Mouse (Mus musculus) olfactory bulb, adult 2 months (tissue): ENCODE data around the gene Art4. TPM values are rescaled to one million over a fixed set of nuclear protein-coding genes. Genes with fewer than 3 reads are reported as not detected.

Experiments
- H3K27ac ChIP-seq: fragments of 200-500 bp; 2 replicates; pipeline ENCODE4 v1.5.1; 2012; ENCODE audit warnings: low read depth, low read length; ENCODE audit not compliant: insufficient read depth
- H3K4me1 ChIP-seq: fragments of 200-500 bp; 2 replicates; pipeline ENCODE4 v1.6.1; 2012; ENCODE audit warnings: low read length; ENCODE audit not compliant: control insufficient read depth, insufficient read depth
- H3K4me3 ChIP-seq: fragments of 200-500 bp; 2 replicates; pipeline ENCODE4 v1.5.1; 2012; ENCODE audit warnings: mild to moderate bottlenecking, low read depth, low read length, moderate library complexity; ENCODE audit not compliant: insufficient read depth
- CTCF ChIP-seq: fragments of 200-500 bp; IDR thresholded peaks from 2 replicates; pipeline ENCODE4 v1.5.1; 2012; ENCODE audit warnings: low read depth, mild to moderate bottlenecking, low read length, moderate library complexity; ENCODE audit not compliant: insufficient read depth
- POLR2A ChIP-seq: fragments of 200-500 bp; IDR thresholded peaks from 2 replicates; pipeline ENCODE4 v1.6.1; 2012; ENCODE audit warnings: mild to moderate bottlenecking, low read depth, low read length, moderate library complexity; ENCODE audit not compliant: insufficient read depth
- WGBS: fragments of 180-500 bp; shearing (Covaris S2); methylation state at CpG from one replicate; pipeline ENCODE4 v1.1.7; 2018; 5-methylcytosine and 5-hydroxymethylcytosine counted together
- polyA plus RNA-seq: library from polyadenylated mRNA; stranded (reverse); fragments of >200 nt; gene quantifications from 2 replicates; pipeline ENCODE4 v1.2.4, GENCODE M21; 2012; ENCODE audit warnings: low replicate concordance; ENCODE audit not compliant: missing spikeins, insufficient read depth, insufficient read length

The Art4 gene
- not detected in 2 replicates for polyA plus RNA-seq

DNA sequence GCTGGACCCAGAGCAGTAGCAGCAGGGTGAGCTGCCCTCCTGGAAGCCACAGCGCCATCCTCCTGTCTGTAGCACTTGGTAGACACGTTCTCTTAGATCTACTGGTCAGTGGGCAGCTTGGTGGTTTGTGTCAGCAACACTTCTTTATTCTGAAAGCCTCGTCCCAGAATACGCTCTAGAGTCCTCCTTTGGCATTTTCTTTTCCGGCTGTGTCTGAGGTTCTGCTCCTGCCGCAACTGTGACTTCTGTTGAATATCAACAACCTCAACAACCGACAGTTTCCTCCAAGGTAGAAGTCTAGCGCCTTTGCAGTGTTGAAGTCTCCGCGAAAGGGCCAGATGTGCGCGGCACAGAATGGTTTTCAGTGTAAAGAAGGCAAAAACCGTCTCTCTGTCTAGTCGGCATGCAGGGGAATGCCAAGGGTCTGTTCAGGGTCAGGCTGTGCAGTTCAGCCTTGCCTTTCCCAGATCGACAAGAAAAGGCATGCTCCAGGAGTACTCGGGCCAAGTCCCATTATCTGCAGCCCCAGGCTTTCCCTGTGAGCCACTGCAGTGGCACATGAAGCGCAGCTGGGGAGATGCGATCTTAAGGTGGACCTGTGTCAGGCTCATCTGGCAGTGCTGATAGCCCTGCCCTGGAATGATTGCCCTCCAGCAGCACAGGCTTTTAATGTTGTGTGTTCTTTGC, at the start of gene Art4:
Gene Art4 (minus strand): TSS at position 548 of the 687 bp plus-strand sequence.
- no peak within 1 kb of the TSS for H3K27ac ChIP-seq
- no peak within 1 kb of the TSS for H3K4me3 ChIP-seq
- H3K4me1 ChIP-seq = peaks cover 7% of the 10 kb centered on the region; the same call in 1 of the 2 replicates
- no peak for TF ChIP-seq CTCF
- no peak for TF ChIP-seq POLR2A
- 79% methylated on average over 18 of the region's 18 CpGs for WGBS

GRCm38 (mm10) chr6:136906937-136907293, 49.4 kb upstream of the Art4 start:
- no peak for TF ChIP-seq POLR2A
- no peak for TF ChIP-seq CTCF
- H3K4me1 ChIP-seq = peaks cover 13% of the 10 kb centered on the region
- H3K4me3 ChIP-seq = no peak overlapping the region
- WGBS = 53% methylated on average over 10 of the region's 10 CpGs
- no peak overlapping the region for H3K27ac ChIP-seq

GRCm38 (mm10) chr6:136906283-136906936, 48.9 kb upstream of the Art4 start:
- Histone ChIP-seq H3K4me3 (no peak overlapping the region), H3K27ac (no peak overlapping the region), H3K4me1 (peaks cover 13% of the 10 kb centered on the region)
- TF ChIP-seq POLR2A = no peak
- TF ChIP-seq CTCF = no peak
- WGBS = 65% methylated on average over 19 of the region's 19 CpGs

- TF ChIP-seq CTCF (no peak), POLR2A (no peak)
- 79% methylated on average over 8 of the region's 8 CpGs for WGBS
- Histone ChIP-seq H3K4me1 (peaks cover 11% of the 10 kb centered on the region), H3K4me3 (no peak overlapping the region), H3K27ac (no peak overlapping the region)
Measured at GRCm38 (mm10) chr6:136903885-136904470, 46.4 kb upstream of the Art4 start.

DNA sequence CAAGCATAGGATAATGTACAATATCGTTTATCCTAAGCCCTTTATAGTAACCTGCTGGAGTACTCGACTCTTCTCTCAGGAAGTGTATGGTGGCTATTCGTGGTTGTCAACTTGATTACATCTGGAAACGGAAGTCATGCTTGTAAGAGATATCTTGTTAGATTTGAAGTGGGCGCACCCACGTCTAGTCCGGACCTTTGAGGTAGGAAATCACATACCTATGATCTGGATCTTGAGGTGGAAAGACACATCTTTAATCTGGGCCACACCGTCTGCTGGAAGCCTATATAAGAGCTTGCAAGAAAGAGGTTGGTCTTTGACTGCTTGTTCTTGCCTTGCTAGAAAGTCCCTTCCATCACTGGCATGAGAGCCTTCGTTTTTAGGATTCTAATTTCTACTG, 45.0 kb upstream of the Art4 start:
- 93% methylated on average over 9 of the region's 9 CpGs for WGBS
- peaks cover 11% of the 10 kb centered on the region for H3K4me1 ChIP-seq
- no peak overlapping the region for H3K4me3 ChIP-seq
- no peak overlapping the region for H3K27ac ChIP-seq
- TF ChIP-seq POLR2A (no peak), CTCF (no peak)

- Histone ChIP-seq H3K4me3 (no peak overlapping the region), H3K4me1 (peaks cover under 1% of the 10 kb centered on the region; the same call in 1 of the 2 replicates), H3K27ac (no peak overlapping the region)
- 79% methylated on average over 2 of the region's 2 CpGs for WGBS
- TF ChIP-seq POLR2A (no peak), CTCF (no peak)
Measured at GRCm38 (mm10) chr6:136901010-136901409, 43.5 kb upstream of the Art4 start.

DNA sequence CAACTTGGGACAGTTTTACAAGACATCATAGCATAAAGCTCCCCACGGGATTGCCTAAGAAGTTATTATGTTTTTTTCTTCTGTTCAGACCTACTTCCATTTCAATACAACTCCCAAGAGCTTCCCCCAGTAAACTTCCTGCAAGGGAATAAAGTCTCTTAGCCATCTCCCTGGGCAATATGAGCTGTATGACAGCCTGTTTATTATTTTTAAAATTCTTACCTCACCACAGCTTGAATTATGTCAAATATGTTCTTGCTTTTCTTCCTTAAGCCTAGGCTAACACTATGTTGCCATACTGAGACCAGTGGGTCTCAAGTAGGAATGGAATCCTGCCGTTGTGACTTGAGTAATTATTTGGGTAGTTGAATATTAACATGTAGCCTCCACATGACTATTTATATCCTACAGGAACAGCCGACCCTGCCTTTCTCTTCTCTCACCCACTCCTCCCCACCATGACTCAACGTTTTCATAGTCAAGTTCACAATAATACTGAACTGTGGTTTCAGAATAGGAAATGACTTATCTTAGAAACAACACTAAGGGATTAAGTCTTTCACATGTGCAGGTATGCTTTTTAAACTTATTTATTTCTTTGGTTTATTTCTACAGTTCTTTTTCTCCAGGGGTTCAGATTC, 43.0 kb upstream of the Art4 start:
- no peak overlapping the region for H3K27ac ChIP-seq
- H3K4me1 ChIP-seq = no peaks in the 10 kb centered on the region
- TF ChIP-seq CTCF (no peak), POLR2A (no peak)
- 42% methylated on average over 4 of the region's 4 CpGs for WGBS
- no peak overlapping the region for H3K4me3 ChIP-seq

DNA sequence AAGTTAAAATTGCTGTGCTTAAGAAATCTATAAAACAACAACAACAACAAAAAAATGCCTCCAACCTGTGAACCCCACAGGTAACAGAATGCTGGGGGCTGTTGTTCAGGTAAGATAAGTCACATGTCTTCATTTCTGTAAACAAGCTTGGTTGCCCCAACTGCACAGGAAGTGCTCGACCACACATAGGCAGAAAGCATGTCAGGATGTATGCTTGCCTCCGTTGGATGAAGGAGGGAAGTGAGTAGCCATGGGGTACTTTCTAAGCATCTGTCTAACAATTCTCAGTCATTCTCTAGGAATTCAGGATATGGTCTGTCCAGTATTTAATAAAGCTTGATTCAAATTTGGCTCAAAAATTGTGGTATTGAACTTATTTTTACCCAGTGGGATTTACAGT, 41.4 kb upstream of the Art4 start:
- H3K27ac ChIP-seq = no peak overlapping the region
- no peaks in the 10 kb centered on the region for H3K4me1 ChIP-seq
- TF ChIP-seq CTCF = no peak
- TF ChIP-seq POLR2A = no peak
- no peak overlapping the region for H3K4me3 ChIP-seq
- 88% methylated on average over 2 of the region's 2 CpGs for WGBS

DNA sequence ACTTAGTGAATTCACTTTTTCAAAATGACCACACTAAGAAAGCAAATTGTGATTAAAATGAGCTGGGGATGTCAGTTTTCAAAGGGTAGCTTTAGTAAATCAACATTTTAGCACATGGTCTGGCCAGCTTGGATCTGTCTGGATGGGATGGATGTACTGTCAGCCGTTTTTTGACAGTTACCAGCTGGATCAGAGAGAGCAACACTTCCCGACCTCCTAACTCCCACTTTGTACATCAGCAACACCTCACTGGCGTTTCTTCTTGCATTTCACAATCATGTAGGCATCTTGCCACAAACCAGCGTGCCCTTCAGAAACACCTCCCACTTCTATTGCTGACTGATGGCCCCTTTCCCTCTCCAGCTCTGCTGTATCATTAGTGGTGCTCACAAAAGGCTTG, 40.7 kb upstream of the Art4 start:
- Histone ChIP-seq H3K4me1 (no peaks in the 10 kb centered on the region), H3K27ac (no peak overlapping the region), H3K4me3 (no peak overlapping the region)
- no peak for TF ChIP-seq POLR2A
- WGBS = 51% methylated on average over 4 of the region's 4 CpGs

GRCm38 (mm10) chr6:136897789-136898188, 40.3 kb upstream of the Art4 start:
- no peaks in the 10 kb centered on the region for H3K4me1 ChIP-seq
- TF ChIP-seq POLR2A (no peak), CTCF (no peak)
- WGBS = 70% methylated on average over 4 of the region's 4 CpGs
- H3K27ac ChIP-seq = no peak overlapping the region
- H3K4me3 ChIP-seq = no peak overlapping the region
